17 mouse cellular contexts compared by ENCODE assay signal in the genomic region with DNA sequence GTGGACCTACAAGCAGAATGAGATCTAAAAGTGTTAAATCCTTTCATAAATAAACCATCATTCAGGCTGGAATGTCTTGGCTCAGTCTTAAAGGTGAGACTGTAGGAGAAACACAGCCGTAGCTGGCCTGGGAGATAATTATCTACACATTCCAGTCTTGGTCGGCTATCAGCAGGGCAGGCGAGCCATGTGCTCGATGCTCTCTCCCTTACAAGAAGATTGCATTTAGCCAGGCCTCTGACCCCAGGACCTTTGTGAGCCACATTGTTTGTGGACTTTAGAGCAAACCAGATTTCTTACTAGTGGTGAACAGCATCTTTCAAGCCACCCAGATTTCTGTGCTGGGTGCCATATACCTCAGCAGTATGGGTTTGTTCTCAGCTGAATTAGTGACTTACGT.
"Had no signal": no experiment of that assay in that cellular context is flagged by ENCODE, and none has a peak within 500 bp of the region (broad histone marks: within the 10 kb centered on the region; RNA-seq: fewer than 3 reads in every experiment).

No protein-coding gene starts in this region.

- H3K27me3 ChIP-seq: liver, embryonic 13.5 days; neural tube, embryonic 13.5 days had no signal

- H3K9me3 ChIP-seq: liver, embryonic 13.5 days had no signal

- DNase-seq: kidney, adult 11 months; kidney, adult 8-10 months; kidney, postnatal 25 days; layer of hippocampus, postnatal 36 days; liver, embryonic 13.5 days; lung, embryonic 14.5 days; midbrain, embryonic 14.5 days; retina, postnatal 1 day; right cerebral cortex, postnatal 25 days; thymus, adult 18-20 months; thymus, postnatal 36 days had no signal

- H3K4me2 ChIP-seq: liver, embryonic 13.5 days; lung, embryonic 14.5 days; neural tube, embryonic 13.5 days had no signal

- H3K36me3 ChIP-seq: liver, embryonic 13.5 days had no signal

- H3K4me3 ChIP-seq: layer of hippocampus, adult 2 months; left cerebral cortex, adult 2 months; liver, embryonic 13.5 days; myocyte; neural tube, embryonic 13.5 days had no signal

- ATAC-seq: lung, postnatal 0 days had no signal

- H3K9ac ChIP-seq: liver, embryonic 13.5 days; lung, embryonic 14.5 days; neural tube, embryonic 13.5 days had no signal

- H3K27ac ChIP-seq: layer of hippocampus, adult 2 months; left cerebral cortex, adult 2 months; liver, embryonic 13.5 days; macrophage; neural tube, embryonic 13.5 days had no signal

- H3K4me1 ChIP-seq: liver, embryonic 13.5 days; neural tube, embryonic 13.5 days had no signal
